Mouse (Mus musculus) myocyte (in vitro differentiated cells): Measurements from ENCODE around the gene C2cd4a. TPM values are rescaled to one million over a fixed set of nuclear protein-coding genes. Genes with fewer than 3 reads are reported as not detected.

Source experiments
- H3K27me3 ChIP-seq: one replicate; pipeline ENCODE4 v1.6.1; 2011; ENCODE audit not compliant: control insufficient read depth, insufficient read depth, insufficient read length
- H3K36me3 ChIP-seq: one replicate; pipeline ENCODE4 v1.6.1; 2011; ENCODE audit not compliant: control insufficient read depth, insufficient read depth
- H3K4me2 ChIP-seq: one replicate; pipeline ENCODE4 v1.6.1; 2011; ENCODE audit warnings: low read depth, control low read depth
- H3K4me3 ChIP-seq: one replicate; pipeline ENCODE4 v1.5.1; 2011; ENCODE audit warnings: mild to moderate bottlenecking, control low read depth, moderate library complexity
- H3K79me2 ChIP-seq: one replicate; pipeline ENCODE4 v1.6.1; 2011; ENCODE audit not compliant: control insufficient read depth, insufficient read depth
- H3ac ChIP-seq: one replicate; pipeline ENCODE4 v1.6.1; 2011; ENCODE audit not compliant: control insufficient read depth, insufficient read length
- CEBPB ChIP-seq: IDR thresholded peaks from 2 replicates; pipeline ENCODE4 v1.6.1; 2011; ENCODE audit warnings: mild to moderate bottlenecking, moderate library complexity; ENCODE audit not compliant: poor library complexity, insufficient read depth, severe bottlenecking
- E2F4 ChIP-seq: IDR thresholded peaks from one replicate; pipeline ENCODE4 v1.6.1; 2011; ENCODE audit warnings: mild to moderate bottlenecking, control low read depth, moderate library complexity; ENCODE audit not compliant: insufficient read depth
- MAX ChIP-seq: IDR thresholded peaks from one replicate; pipeline ENCODE4 v1.6.1; 2011; ENCODE audit warnings: low read depth, mild to moderate bottlenecking, control low read depth
- MYOD1 ChIP-seq, 3 experiments: IDR thresholded peaks; one replicate each; pipeline ENCODE4 v1.6.1; 2011; ENCODE audit warnings: control low read depth in 2 of 3, low read depth in 2 of 3, mild to moderate bottlenecking in 2 of 3, moderate library complexity in 1 of 3; ENCODE audit not compliant: insufficient read length in 2 of 3, control insufficient read depth in 1 of 3
- MYOG ChIP-seq, 3 experiments: IDR thresholded peaks; one replicate each; pipeline ENCODE4 v1.6.1; 2011; ENCODE audit warnings: control low read depth in 2 of 3, low read depth in 2 of 3, mild to moderate bottlenecking in 2 of 3; ENCODE audit not compliant: insufficient read length in 2 of 3, control insufficient read depth in 1 of 3, insufficient read depth in 1 of 3
- POLR2A ChIP-seq: IDR thresholded peaks from one replicate; pipeline ENCODE4 v1.6.1; 2011; ENCODE audit warnings: low read depth, mild to moderate bottlenecking, control low read depth, moderate library complexity; ENCODE audit not compliant: insufficient read length
- POLR2AphosphoS2 ChIP-seq: IDR thresholded peaks from one replicate; pipeline ENCODE4 v1.6.1; 2011; ENCODE audit warnings: low read depth, control low read depth; ENCODE audit not compliant: insufficient read length
- REST ChIP-seq: IDR thresholded peaks from one replicate; pipeline ENCODE4 v1.6.1; 2011; ENCODE audit warnings: mild to moderate bottlenecking, control low read depth, moderate library complexity; ENCODE audit not compliant: insufficient read depth, insufficient read length
- SRF ChIP-seq: IDR thresholded peaks from one replicate; pipeline ENCODE4 v1.6.1; 2011; ENCODE audit warnings: low read depth; ENCODE audit not compliant: control insufficient read depth, insufficient read length
- TCF12 ChIP-seq: IDR thresholded peaks from one replicate; pipeline ENCODE4 v1.6.1; 2011; ENCODE audit warnings: mild to moderate bottlenecking, control low read depth; ENCODE audit not compliant: poor library complexity, insufficient read depth, severe bottlenecking
- TCF3 ChIP-seq: IDR thresholded peaks from one replicate; pipeline ENCODE4 v1.6.1; 2011; ENCODE audit warnings: low read depth, control low read depth; ENCODE audit not compliant: insufficient read length
- USF1 ChIP-seq: IDR thresholded peaks from one replicate; pipeline ENCODE4 v1.6.1; 2011; ENCODE audit warnings: low read depth, mild to moderate bottlenecking, control low read depth, moderate library complexity
- polyA plus RNA-seq: library from polyadenylated mRNA; unstranded; fragments of >200 nt; fragmentation: generic; extraction: Trizol; gene quantifications from one replicate; pipeline ENCODE4 v1.2.1, GENCODE M21; 2012; ENCODE audit warnings: missing spikeins

The C2cd4a gene
- polyA plus RNA-seq, 1 experiment = not detected

- Histone ChIP-seq H3ac (no peak overlapping the region), H3K36me3 (no peaks in the 10 kb centered on the region), H3K27me3 (peaks cover 14% of the 10 kb centered on the region), H3K4me3 (no peak overlapping the region), H3K79me2 (no peaks in the 10 kb centered on the region), H3K4me2 (no peak overlapping the region)
- TF ChIP-seq TCF12 (no peak), E2F4 (no peak), POLR2A (no peak), POLR2AphosphoS2 (no peak), MYOG (IDR thresholded peaks at IDR 0.05; ENCODE audit: control insufficient read depth in 1 of 3, insufficient read depth in 1 of 3, insufficient read length in 2 of 3, low read depth in 2 of 3) (no peak), CEBPB (no peak), USF1 (no peak), SRF (no peak), TCF3 (no peak), MYOD1 (IDR thresholded peaks at IDR 0.05; ENCODE audit: control insufficient read depth in 1 of 3, insufficient read length in 2 of 3, low read depth in 2 of 3) (no peak)
These were observed 38.6 kb downstream of the C2cd4a start for GRCm38 (mm10) chr9:67793501-67793900.

GRCm38 (mm10) chr9:67792405-67792804, 39.7 kb downstream of the C2cd4a start:
- H3ac ChIP-seq = no peak overlapping the region
- H3K4me3 ChIP-seq = no peak overlapping the region
- TF ChIP-seq MYOG (IDR thresholded peaks at IDR 0.05; ENCODE audit: control insufficient read depth in 1 of 3, insufficient read depth in 1 of 3, insufficient read length in 2 of 3, low read depth in 2 of 3) = no peak
- TF ChIP-seq CEBPB = no peak
- TF ChIP-seq TCF3 = no peak
- no peak for TF ChIP-seq POLR2A
- TF ChIP-seq MAX = no peak
- TF ChIP-seq REST = no peak
- no peak for TF ChIP-seq TCF12
- TF ChIP-seq POLR2AphosphoS2 = no peak
- TF ChIP-seq MYOD1 (IDR thresholded peaks at IDR 0.05; ENCODE audit: control insufficient read depth in 1 of 3, insufficient read length in 2 of 3, low read depth in 2 of 3) = no peak
- TF ChIP-seq USF1 = no peak
- H3K36me3 ChIP-seq = no peaks in the 10 kb centered on the region
- H3K4me2 ChIP-seq = no peak overlapping the region
- H3K27me3 ChIP-seq = peaks cover 15% of the 10 kb centered on the region
- no peaks in the 10 kb centered on the region for H3K79me2 ChIP-seq

GRCm38 (mm10) chr9:67787671-67788070, 44.5 kb downstream of the C2cd4a start:
- Histone ChIP-seq H3ac (no peak overlapping the region), H3K79me2 (no peaks in the 10 kb centered on the region), H3K36me3 (no peaks in the 10 kb centered on the region), H3K27me3 (peaks cover 13% of the 10 kb centered on the region), H3K4me3 (no peak overlapping the region), H3K4me2 (no peak overlapping the region)
- TF ChIP-seq CEBPB (no peak), E2F4 (no peak), REST (no peak), USF1 (no peak), MAX (no peak), TCF12 (no peak), SRF (no peak), POLR2AphosphoS2 (no peak), POLR2A (no peak), MYOG (IDR thresholded peaks at IDR 0.05; ENCODE audit: control insufficient read depth in 1 of 3, insufficient read depth in 1 of 3, insufficient read length in 2 of 3, low read depth in 2 of 3) (no peak), TCF3 (no peak), MYOD1 (IDR thresholded peaks at IDR 0.05; ENCODE audit: control insufficient read depth in 1 of 3, insufficient read length in 2 of 3, low read depth in 2 of 3) (no peak)

- Histone ChIP-seq H3K79me2 (no peaks in the 10 kb centered on the region), H3ac (no peak overlapping the region), H3K4me3 (no peak overlapping the region)
These were observed 45.8 kb downstream of the C2cd4a start for GRCm38 (mm10) chr9:67786311-67786710.

GRCm38 (mm10) chr9:67783925-67784324, 48.2 kb downstream of the C2cd4a start:
- no peak overlapping the region for H3K4me2 ChIP-seq
- no peaks in the 10 kb centered on the region for H3K36me3 ChIP-seq
- H3K27me3 ChIP-seq = peaks cover 17% of the 10 kb centered on the region
- no peak overlapping the region for H3ac ChIP-seq
- no peak overlapping the region for H3K4me3 ChIP-seq
- H3K79me2 ChIP-seq = no peaks in the 10 kb centered on the region
- TF ChIP-seq E2F4 = no peak
- no peak for TF ChIP-seq MYOG (IDR thresholded peaks at IDR 0.05; ENCODE audit: control insufficient read depth in 1 of 3, insufficient read depth in 1 of 3, insufficient read length in 2 of 3, low read depth in 2 of 3)
- no peak for TF ChIP-seq CEBPB
- no peak for TF ChIP-seq TCF3
- TF ChIP-seq MAX = no peak
- no peak for TF ChIP-seq MYOD1 (IDR thresholded peaks at IDR 0.05; ENCODE audit: control insufficient read depth in 1 of 3, insufficient read length in 2 of 3, low read depth in 2 of 3)
- TF ChIP-seq SRF = no peak
- no peak for TF ChIP-seq POLR2AphosphoS2
- no peak for TF ChIP-seq POLR2A
- TF ChIP-seq USF1 = no peak
- no peak for TF ChIP-seq TCF12
- no peak for TF ChIP-seq REST

More at GRCm38 (mm10) chr9:67786311-67786710, 45.8 kb downstream of the C2cd4a start:
- TF ChIP-seq CEBPB (no peak), REST (no peak), POLR2AphosphoS2 (no peak), MYOG (IDR thresholded peaks at IDR 0.05; ENCODE audit: control insufficient read depth in 1 of 3, insufficient read depth in 1 of 3, insufficient read length in 2 of 3, low read depth in 2 of 3) (no peak)
- H3K36me3 ChIP-seq = no peaks in the 10 kb centered on the region
- no peak overlapping the region for H3K4me2 ChIP-seq
- peaks cover 17% of the 10 kb centered on the region for H3K27me3 ChIP-seq
